Mouse (Mus musculus) spleen, adult 2 months (tissue): ENCODE data around the gene Vps35. TPM values are rescaled to one million over a fixed set of nuclear protein-coding genes. Genes with fewer than 3 reads are reported as not detected.

ENCODE experiments used
- DNase-seq, 2 experiments: peaks; one replicate each; pipeline versions ENCODE4 v3.0.0 to v3.0.0-alpha.2; 2012 to 2021; ENCODE audit warnings: low spot score in 2 of 2, low read depth in 1 of 2
- H3K27ac ChIP-seq: fragments of 200-500 bp; 2 replicates; pipeline ENCODE4 v1.5.1; 2012; ENCODE audit warnings: low read length, inconsistent platforms; ENCODE audit not compliant: insufficient read depth
- H3K27me3 ChIP-seq: fragments of 200-500 bp; 2 replicates; pipeline ENCODE4 v1.6.1; 2012; ENCODE audit warnings: mild to moderate bottlenecking, moderate library complexity, low read length, inconsistent platforms; ENCODE audit not compliant: control insufficient read depth, insufficient read depth
- H3K36me3 ChIP-seq: fragments of 200-500 bp; 2 replicates; pipeline ENCODE4 v1.6.1; 2012; ENCODE audit warnings: mild to moderate bottlenecking, low read length, inconsistent platforms; ENCODE audit not compliant: control insufficient read depth, insufficient read depth
- H3K4me1 ChIP-seq: fragments of 200-500 bp; 2 replicates; pipeline ENCODE4 v1.6.1; 2011; ENCODE audit warnings: inconsistent platforms; ENCODE audit not compliant: control insufficient read depth, insufficient read depth, insufficient read length
- H3K4me3 ChIP-seq: fragments of 200-500 bp; 2 replicates; pipeline ENCODE4 v1.5.1; 2011; ENCODE audit warnings: mild to moderate bottlenecking, inconsistent platforms; ENCODE audit not compliant: insufficient read depth, insufficient read length; ENCODE audit errors: extremely low read depth
- CTCF ChIP-seq: fragments of 200-500 bp; IDR thresholded peaks from 2 replicates; pipeline ENCODE4 v1.5.1; 2011; ENCODE audit warnings: mild to moderate bottlenecking, inconsistent platforms; ENCODE audit not compliant: insufficient read depth, insufficient read length, insufficient replicate concordance; ENCODE audit errors: extremely low read depth
- POLR2A ChIP-seq: fragments of 200-500 bp; IDR thresholded peaks from 2 replicates; pipeline ENCODE4 v1.6.1; 2011; ENCODE audit warnings: low read depth, low read length, inconsistent platforms
- WGBS: fragments of 180-500 bp; shearing (Covaris S2); methylation state at CpG from one replicate; pipeline ENCODE4 v1.1.7; 2018; 5-methylcytosine and 5-hydroxymethylcytosine counted together
- polyA plus RNA-seq: library from polyadenylated mRNA; depleted of rRNA; stranded (reverse); fragments of >200 nt; gene quantifications from 2 replicates; pipeline ENCODE4 v1.2.3, GENCODE M21; 2012; rRNA removed

Vps35 gene
- polyA plus RNA-seq, 1 experiment = 5.9 TPM

- TF ChIP-seq POLR2A (no peak), CTCF (no peak)
- Histone ChIP-seq H3K4me3 (no peak overlapping the region), H3K4me1 (peaks cover 3% of the 10 kb centered on the region; the same call in 1 of the 2 replicates), H3K27me3 (no peaks in the 10 kb centered on the region), H3K36me3 (peaks cover 13% of the 10 kb centered on the region), H3K27ac (no peak overlapping the region)
- WGBS = 88% methylated on average over 1 of the region's 1 CpGs
- no peak for DNase-seq
Observed at GRCm38 (mm10) chr8:85301941-85302340, 2.3 kb upstream of the Vps35 start.

GRCm38 (mm10) chr8:85298600-85299433 is 785 bp downstream of the Vps35 start:
- TF ChIP-seq POLR2A (no peak), CTCF (no peak)
- Histone ChIP-seq H3K36me3 (peaks cover 8% of the 10 kb centered on the region), H3K27ac (peak overlapping the region; percentile 61; the same call in 1 of the 2 replicates), H3K4me1 (peaks cover 3% of the 10 kb centered on the region; the same call in 1 of the 2 replicates), H3K4me3 (peak overlapping the region; percentile 91), H3K27me3 (no peaks in the 10 kb centered on the region)
- under 1% methylated on average over 53 of the region's 53 CpGs for WGBS
- peak; percentile 5 to 18 for DNase-seq

- Histone ChIP-seq H3K27ac (no peak overlapping the region), H3K4me3 (no peak overlapping the region), H3K36me3 (peaks cover 34% of the 10 kb centered on the region), H3K4me1 (no peaks in the 10 kb centered on the region), H3K27me3 (no peaks in the 10 kb centered on the region)
- WGBS = 89% methylated on average over 1 of the region's 1 CpGs
- DNase-seq = no peak
- TF ChIP-seq CTCF (no peak), POLR2A (no peak)
Observed at GRCm38 (mm10) chr8:85286846-85287245, 12.8 kb downstream of the Vps35 start.

- no peaks in the 10 kb centered on the region for H3K27me3 ChIP-seq
- no peak overlapping the region for H3K4me3 ChIP-seq
- WGBS = 68% methylated on average over 1 of the region's 1 CpGs
- no peaks in the 10 kb centered on the region for H3K36me3 ChIP-seq
- H3K4me1 ChIP-seq = no peaks in the 10 kb centered on the region
- no peak overlapping the region for H3K27ac ChIP-seq
- no peak for TF ChIP-seq CTCF
- TF ChIP-seq POLR2A = no peak
- no peak for DNase-seq
Observed at GRCm38 (mm10) chr8:85227297-85227696, 72.3 kb downstream of the Vps35 start.

GRCm38 (mm10) chr8:85225688-85226087 is 73.9 kb downstream of the Vps35 start, which contains the start of gene Olfr371:
Olfr371 (plus strand) TSS chr8:85225988.
- no peaks in the 10 kb centered on the region for H3K36me3 ChIP-seq
- no peak for TF ChIP-seq POLR2A
- TF ChIP-seq CTCF = no peak
- no peaks in the 10 kb centered on the region for H3K4me1 ChIP-seq
- no peak for DNase-seq
- H3K27me3 ChIP-seq = no peaks in the 10 kb centered on the region
- H3K27ac ChIP-seq = no peak within 1 kb of the TSS
- H3K4me3 ChIP-seq = no peak within 1 kb of the TSS
- 27% methylated on average over 1 of the region's 1 CpGs for WGBS

GRCm38 (mm10) chr8:85220992-85221391 is 78.6 kb downstream of the Vps35 start:
- no peak overlapping the region for H3K4me3 ChIP-seq

GRCm38 (mm10) chr8:85220220-85220619 is 79.4 kb downstream of the Vps35 start:
- 74% methylated on average over 4 of the region's 4 CpGs for WGBS
- no peak for DNase-seq
- Histone ChIP-seq H3K4me3 (no peak overlapping the region), H3K4me1 (no peaks in the 10 kb centered on the region), H3K27ac (no peak overlapping the region), H3K27me3 (no peaks in the 10 kb centered on the region), H3K36me3 (no peaks in the 10 kb centered on the region)
- TF ChIP-seq POLR2A = no peak
- TF ChIP-seq CTCF = no peak

More at GRCm38 (mm10) chr8:85220992-85221391, 78.6 kb downstream of the Vps35 start:
- 10% methylated on average over 6 of the region's 6 CpGs for WGBS
- no peak for DNase-seq
- Histone ChIP-seq H3K27me3 (no peaks in the 10 kb centered on the region), H3K4me1 (no peaks in the 10 kb centered on the region), H3K27ac (no peak overlapping the region), H3K36me3 (no peaks in the 10 kb centered on the region)
- TF ChIP-seq CTCF (no peak), POLR2A (no peak)

Other genes with a start within 250 kb of the Vps35 start
- gene Fbxw9, start 239.7 kb downstream of the Vps35 start, polyA plus RNA-seq = 18.8 and 22.5 TPM in 2 replicates
- 0.48 and 1.4 TPM in 2 replicates for gene Gm5741, start 231.8 kb downstream of the Vps35 start, polyA plus RNA-seq
- 40.6 and 84.9 TPM in 2 replicates for gene Dhps, start 228.0 kb downstream of the Vps35 start, polyA plus RNA-seq
- gene Wdr83os, start 219.1 kb downstream of the Vps35 start, polyA plus RNA-seq = 68.5 and 73.6 TPM in 2 replicates
- gene Wdr83, start 218.5 kb downstream of the Vps35 start, polyA plus RNA-seq = 20.6 and 26.3 TPM in 2 replicates
- gene Man2b1, start 216.5 kb downstream of the Vps35 start, polyA plus RNA-seq = 163 and 165 TPM in 2 replicates
- gene Zfp791, start 176.7 kb downstream of the Vps35 start, polyA plus RNA-seq = 0.05 and 0.11 TPM in 2 replicates
- 0.04 TPM in 1 of 2 replicates, not detected in the other for gene Cks1brt, start 147.9 kb downstream of the Vps35 start, polyA plus RNA-seq
- not detected in 2 replicates for gene Olfr371, start 73.8 kb downstream of the Vps35 start, polyA plus RNA-seq
- gene Orc6, start 170 bp downstream of the Vps35 start, polyA plus RNA-seq = 8.3 and 8.6 TPM in 2 replicates
- 8.8 and 10.7 TPM in 2 replicates for gene Mylk3, start 86.5 kb upstream of the Vps35 start, polyA plus RNA-seq
- 1.6 and 2.8 TPM in 2 replicates for gene 4921524J17Rik, start 133.0 kb upstream of the Vps35 start, polyA plus RNA-seq
- gene Gpt2, start 192.8 kb upstream of the Vps35 start, polyA plus RNA-seq = 1.4 and 1.5 TPM in 2 replicates